ENCODE assay signal across 9 mouse cellular contexts in the genomic region with DNA sequence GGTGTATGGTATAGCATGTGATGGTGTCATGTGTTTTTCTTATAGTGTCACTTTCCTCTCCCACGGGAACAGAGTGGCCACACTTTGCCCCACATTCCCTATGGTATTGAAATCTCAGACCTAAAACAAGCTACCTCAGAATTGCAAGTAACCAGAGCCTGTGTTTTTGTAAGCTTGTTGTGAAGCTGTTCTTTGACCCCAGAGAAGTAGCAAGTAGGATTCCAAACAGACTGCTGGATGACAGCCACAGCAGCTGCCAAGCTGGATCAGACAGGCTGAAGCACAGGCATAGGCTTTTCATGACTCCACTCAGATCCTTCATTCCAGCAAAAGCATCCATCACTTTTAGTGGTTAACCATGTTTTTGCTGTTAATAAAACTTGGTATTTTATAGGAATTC. TPM values are rescaled to one million over a fixed set of nuclear protein-coding genes. Genes with fewer than 3 reads are reported as not detected.
DNase-seq lines count a peak whose midpoint lies in the region; ATAC-seq lines count a peak whose summit lies in the region.
"Had no signal": no experiment of that assay in that cellular context is flagged by ENCODE, and none has a peak within 500 bp of the region (broad histone marks: within the 10 kb centered on the region; RNA-seq: fewer than 3 reads in every experiment).

No protein-coding gene starts in this region.

- H3K9me3 ChIP-seq in heart, embryonic 10.5 days, result no peaks in the 10 kb centered on the region
- H3K9me3 ChIP-seq in intestine, embryonic 15.5 days, result no peaks in the 10 kb centered on the region

- H3K27ac ChIP-seq in heart, embryonic 10.5 days, result no peak overlapping the region
- H3K27ac ChIP-seq in intestine, embryonic 15.5 days, result no peak overlapping the region

- H3K9ac ChIP-seq in intestine, embryonic 15.5 days, result no peak overlapping the region

- no peak overlapping the region for H3K4me3 ChIP-seq in heart, embryonic 10.5 days
- no peak overlapping the region for H3K4me3 ChIP-seq in intestine, embryonic 15.5 days (replicated peaks)

- no peak overlapping the region for H3K4me2 ChIP-seq in intestine, embryonic 15.5 days (replicated peaks)

- DNase-seq in heart, adult 11 months, result peak; percentile 95
- no peak for DNase-seq in heart, embryonic 10.5 days (ENCODE audit: low spot score)
- peak; percentile 87 for DNase-seq in fibroblast of lung, adult 2 months (ENCODE audit: low read depth)
- peak; percentile 84 for DNase-seq in kidney, adult 11 months
- DNase-seq in lung, postnatal 25 days (ENCODE audit: low spot score), result peak; percentile 24
- no peak for DNase-seq in thymus, postnatal 14 days
- DNase-seq in left cerebral cortex, postnatal 36 days (ENCODE audit: low spot score in 2 of 2), result no peak

- intact Hi-C loops in left cerebral cortex, postnatal 36 days (cut with DNase I), result no loop called here

- no peaks in the 10 kb centered on the region for H3K27me3 ChIP-seq in heart, embryonic 10.5 days (ENCODE audit: insufficient read depth, poor library complexity, severe bottlenecking)
- H3K27me3 ChIP-seq in intestine, embryonic 15.5 days (replicated peaks), result no peaks in the 10 kb centered on the region

- peaks cover 15% of the 10 kb centered on the region for H3K36me3 ChIP-seq in heart, embryonic 10.5 days
- peaks cover 8% of the 10 kb centered on the region; the same call in 1 of the 2 replicates for H3K36me3 ChIP-seq in intestine, embryonic 15.5 days

- WGBS in heart, embryonic 10.5 days, result 51% methylated on average over 1 of the region's 1 CpGs
- WGBS in intestine, embryonic 15.5 days, result 65% methylated on average over 1 of the region's 1 CpGs

- H3K4me1 ChIP-seq in heart, embryonic 10.5 days, result peaks cover 37% of the 10 kb centered on the region
- no peaks in the 10 kb centered on the region for H3K4me1 ChIP-seq in intestine, embryonic 15.5 days (replicated peaks)

- no peak for ATAC-seq in intestine, embryonic 15.5 days
- ATAC-seq: CD4-positive, CD25-positive, alpha-beta regulatory T cell, adult 4 months had no signal

RNA-seq across cellular contexts. Expression of gene Tmc8, which starts 53.0 kb away (rescaled TPM):
- polyA plus RNA-seq in heart, embryonic 10.5 days (2016; fragmentation: Nextera tagmentation; extraction: Ambion mirVana), result 3.7 and 3.9 TPM in 2 replicates
- total RNA-seq in left cerebral cortex, postnatal 36 days (2021), result under 1 TPM; 0.62 to 0.68 TPM
- polyA plus RNA-seq in intestine, embryonic 15.5 days (2015; fragmentation: Nextera tagmentation; extraction: Ambion mirVana), result 6.6 and 7.7 TPM in 2 replicates

RNA-seq across cellular contexts. Expression of gene Tmc6, which starts 53.2 kb away (rescaled TPM):
- 30.6 and 33.3 TPM in 2 replicates for polyA plus RNA-seq in heart, embryonic 10.5 days (2016; fragmentation: Nextera tagmentation; extraction: Ambion mirVana)
- 1 to 10 TPM; 4.5 to 8.9 TPM for total RNA-seq in left cerebral cortex, postnatal 36 days (2021)
- 28.3 and 34.7 TPM in 2 replicates for polyA plus RNA-seq in intestine, embryonic 15.5 days (2015; fragmentation: Nextera tagmentation; extraction: Ambion mirVana)

Comparison
In these comparisons a context has a peak if more than half of its experiments do, and no peak if none do; other contexts are left out.
1. DNase-seq: peak in heart, adult 11 months (single experiment), fibroblast of lung, adult 2 months (single experiment), kidney, adult 11 months (single experiment) and lung, postnatal 25 days (single experiment); none in heart, embryonic 10.5 days (single experiment), thymus, postnatal 14 days (single experiment) and left cerebral cortex, postnatal 36 days (0 of 2).